Mouse (Mus musculus) midbrain, postnatal 0 days (tissue): ENCODE data around the gene Cabp2. TPM values are rescaled to one million over a fixed set of nuclear protein-coding genes. Genes with fewer than 3 reads are reported as not detected.
"Not testable (repeated sequence)": the region's sequence is repeated elsewhere in the genome, so short reads cannot be mapped to it uniquely, and the experiment has no call there.

ENCODE experiments used
- ATAC-seq: fragments of 200-750 bp; cut with Nextera tagmentation; 2 replicates; pipeline ENCODE4 v1.8.0; 2017; ENCODE audit warnings: moderate number of reproducible peaks, mild to moderate bottlenecking, moderate TSS enrichment, moderate library complexity; ENCODE audit not compliant: low FRiP score
- DNase-seq: peaks from one replicate; pipeline ENCODE4 v3.0.0-alpha.2; 2015; ENCODE audit warnings: low spot score
- H3K27ac ChIP-seq: fragments of 300-500 bp; sonication (generic); 2 replicates; pipeline ENCODE4 v1.5.1; 2014; ENCODE audit warnings: low read depth, mild to moderate bottlenecking, low read length, mixed read lengths
- H3K27me3 ChIP-seq: fragments of 300-500 bp; sonication (generic); 2 replicates; pipeline ENCODE4 v1.6.1; 2014; ENCODE audit warnings: low read length, control low read depth, mixed read lengths; ENCODE audit not compliant: insufficient read depth
- H3K36me3 ChIP-seq: fragments of 300-500 bp; sonication (generic); 2 replicates; pipeline ENCODE4 v1.6.1; 2014; ENCODE audit warnings: low read length, control low read depth, mixed read lengths; ENCODE audit not compliant: insufficient read depth
- H3K4me1 ChIP-seq: fragments of 300-500 bp; sonication (generic); 2 replicates; pipeline ENCODE4 v1.6.1; 2014; ENCODE audit warnings: mild to moderate bottlenecking, control low read depth, antibody characterized with exemption, low read length, mixed read lengths; ENCODE audit not compliant: insufficient read depth
- H3K4me2 ChIP-seq: fragments of 300-500 bp; sonication (generic); 2 replicates; pipeline ENCODE4 v1.6.1; 2014; ENCODE audit warnings: low read depth, mild to moderate bottlenecking, low read length, mixed read lengths; ENCODE audit not compliant: poor library complexity, severe bottlenecking
- H3K4me3 ChIP-seq: fragments of 300-500 bp; sonication (generic); 2 replicates; pipeline ENCODE4 v1.5.1; 2014; ENCODE audit warnings: low read depth, mild to moderate bottlenecking, low read length, moderate library complexity
- H3K9ac ChIP-seq: fragments of 300-500 bp; sonication (generic); replicated peaks from 2 replicates; pipeline ENCODE4 v1.6.1; 2014; ENCODE audit warnings: mild to moderate bottlenecking, low read length, moderate library complexity, mixed read lengths; ENCODE audit not compliant: poor library complexity, severe bottlenecking
- H3K9me3 ChIP-seq: fragments of 300-500 bp; sonication (generic); 2 replicates; pipeline ENCODE4 v1.6.1; 2016; ENCODE audit warnings: low read length, control low read depth
- CTCF ChIP-seq: IDR thresholded peaks from 2 replicates; pipeline ENCODE4 v1.5.1; 2016; ENCODE audit warnings: antibody characterized with exemption, mild to moderate bottlenecking
- WGBS: fragments of 180-500 bp; shearing (Covaris S2); extraction: QIAGEN DNeasy Blood & Tissue Kit; methylation state at CpG from one replicate; pipeline ENCODE4 v1.1.7; 2014; 5-methylcytosine and 5-hydroxymethylcytosine counted together
- polyA plus RNA-seq: library from polyadenylated mRNA; unstranded; fragments of >200 nt; fragmentation: Nextera tagmentation; extraction: Ambion mirVana; gene quantifications from 2 replicates; pipeline ENCODE4 v1.2.1, GENCODE M21; 2015
- total RNA-seq: library from RNA; depleted of rRNA; stranded (reverse); fragments of >200 nt; gene quantifications from 2 replicates; pipeline ENCODE4 v1.2.3, GENCODE M21; 2014

The Cabp2 gene
- total and polyA plus RNA-seq, 2 experiments from 2014 or later: not detected

GRCm38 (mm10) chr19:4118350-4118749 lies 37.0 kb downstream of the Cabp2 start:
- ATAC-seq: no peak
- TF ChIP-seq CTCF: no peak
- Histone ChIP-seq H3K36me3 (peaks cover 45% of the 10 kb centered on the region), H3K27ac (no peak overlapping the region), H3K27me3 (no peaks in the 10 kb centered on the region), H3K4me3 (no peak overlapping the region), H3K4me2 (no peak overlapping the region), H3K9ac (no peak overlapping the region), H3K4me1 (peaks cover 7% of the 10 kb centered on the region), H3K9me3 (no peaks in the 10 kb centered on the region)
- no peak for DNase-seq
- WGBS: 90% methylated on average over 2 of the region's 2 CpGs

- Histone ChIP-seq H3K27ac (peak overlapping the region; percentile 86; the same call in 1 of the 2 replicates), H3K4me3 (peak overlapping the region; percentile 44; the same call in 1 of the 2 replicates), H3K4me2 (peak overlapping the region; percentile 46), H3K9me3 (no peaks in the 10 kb centered on the region), H3K4me1 (peaks cover 7% of the 10 kb centered on the region), H3K9ac (peak overlapping the region; percentile 42), H3K27me3 (no peaks in the 10 kb centered on the region), H3K36me3 (peaks cover 30% of the 10 kb centered on the region)
- no peak for TF ChIP-seq CTCF
- no peak for ATAC-seq
- DNase-seq: no peak
- WGBS: 88% methylated on average over 6 of the region's 6 CpGs
Observed at GRCm38 (mm10) chr19:4119716-4120487, 38.5 kb downstream of the Cabp2 start.

GRCm38 (mm10) chr19:4120496-4120895 lies 39.1 kb downstream of the Cabp2 start:
- H3K27me3 ChIP-seq: no peaks in the 10 kb centered on the region
- peak overlapping the region; percentile 44 for H3K4me3 ChIP-seq
- DNase-seq (no peak), ATAC-seq (no peak)
- H3K36me3 ChIP-seq: peaks cover 24% of the 10 kb centered on the region
- peaks cover 7% of the 10 kb centered on the region for H3K4me1 ChIP-seq
- peak overlapping the region; percentile 42 for H3K9ac ChIP-seq
- WGBS: 96% methylated on average over 2 of the region's 2 CpGs
- H3K4me2 ChIP-seq: peak overlapping the region; percentile 46
- TF ChIP-seq CTCF: no peak
- H3K9me3 ChIP-seq: no peaks in the 10 kb centered on the region
- H3K27ac ChIP-seq: peak overlapping the region; percentile 86

- H3K4me1 ChIP-seq: peaks cover 7% of the 10 kb centered on the region
- H3K9ac ChIP-seq: peak overlapping the region; percentile 64
- no peaks in the 10 kb centered on the region for H3K27me3 ChIP-seq
- TF ChIP-seq CTCF: no peak; the same call in 1 of the 2 replicates
- 4% methylated on average over 38 of the region's 38 CpGs for WGBS
- peak overlapping the region; percentile 44 for H3K4me3 ChIP-seq
- ATAC-seq (peak; percentile 89), DNase-seq (peak; percentile 99)
- H3K4me2 ChIP-seq: peak overlapping the region; percentile 46
- peaks cover 16% of the 10 kb centered on the region for H3K36me3 ChIP-seq
- H3K9me3 ChIP-seq: no peaks in the 10 kb centered on the region
- peak overlapping the region; percentile 86 for H3K27ac ChIP-seq
Observed at GRCm38 (mm10) chr19:4121097-4121805, 39.9 kb downstream of the Cabp2 start.

- H3K36me3 ChIP-seq: peaks cover 10% of the 10 kb centered on the region; the same call in 1 of the 2 replicates
- WGBS: 63% methylated on average over 6 of the region's 6 CpGs
- DNase-seq, H3K9me3 ChIP-seq, H3K9ac ChIP-seq, H3K4me3 ChIP-seq, H3K27me3 ChIP-seq, ATAC-seq: not testable (repeated sequence)
- H3K27ac ChIP-seq: 0 out of 2 replicates have a peak overlapping the region, but pooled peaks have one; percentile 32
- H3K4me1 ChIP-seq: peaks cover 13% of the 10 kb centered on the region
- 0 out of 2 replicates have a peak overlapping the region, but pooled peaks have one; percentile 20 for H3K4me2 ChIP-seq
Observed at GRCm38 (mm10) chr19:4121896-4122295, 40.5 kb downstream of the Cabp2 start.
